Mouse (Mus musculus) skeletal muscle tissue, postnatal 0 days (tissue): ENCODE results near the gene Tesc. TPM values are rescaled to one million over a fixed set of nuclear protein-coding genes. Genes with fewer than 3 reads are reported as not detected.

ENCODE experiments used
- polyA plus RNA-seq: library from polyadenylated mRNA; unstranded; fragments of >200 nt; fragmentation: Nextera tagmentation; extraction: Ambion mirVana; gene quantifications from 2 replicates; pipeline ENCODE4 v1.2.1, GENCODE M21; 2015

The Tesc gene
- 0.92 and 2.4 TPM in 2 replicates for polyA plus RNA-seq

GRCm38 (mm10) chr5:118027698-118028190 lies at the start of gene Tesc:
TSS of gene Tesc (plus strand) at chr5:118027743.

Other genes with a start within 250 kb of the Tesc start
- gene Nos1, start 246.7 kb upstream of the Tesc start, polyA plus RNA-seq = 8.4 and 8.6 TPM in 2 replicates
- gene Fbxo21, start 51.0 kb upstream of the Tesc start, polyA plus RNA-seq = 18.9 and 24.4 TPM in 2 replicates
- gene Fbxw8, start 127.7 kb downstream of the Tesc start, polyA plus RNA-seq = 20.0 and 20.3 TPM in 2 replicates
- 0.07 and 0.08 TPM in 2 replicates for gene Hrk, start 136.9 kb downstream of the Tesc start, polyA plus RNA-seq
- 0.68 and 0.82 TPM in 2 replicates for gene Rnft2, start 217.4 kb downstream of the Tesc start, polyA plus RNA-seq
- gene 2410131K14Rik, start 217.5 kb downstream of the Tesc start, polyA plus RNA-seq = 3.1 and 3.7 TPM in 2 replicates